14 mouse cellular contexts compared by ENCODE assay signal in genomic region chr1:171463133-171463532, GRCm38 (mm10). TPM values are rescaled to one million over a fixed set of nuclear protein-coding genes. Genes with fewer than 3 reads are reported as not detected.
"Had no signal": no experiment of that assay in that cellular context is flagged by ENCODE, and none has a peak within 500 bp of the region (broad histone marks: within the 10 kb centered on the region; RNA-seq: fewer than 3 reads in every experiment).

No protein-coding gene starts in this region.

- H3K27me3 ChIP-seq: limb, embryonic 15.5 days; liver, embryonic 15.5 days; lung, embryonic 15.5 days; midbrain, embryonic 12.5 days; neural tube, embryonic 15.5 days had no signal

- H3K9ac ChIP-seq: limb, embryonic 15.5 days; liver, embryonic 15.5 days; lung, embryonic 15.5 days; midbrain, embryonic 12.5 days; neural tube, embryonic 15.5 days had no signal

- H3K27ac ChIP-seq: limb, embryonic 15.5 days; liver, embryonic 15.5 days; lung, embryonic 15.5 days; midbrain, embryonic 12.5 days; neural tube, embryonic 15.5 days had no signal

- H3K36me3 ChIP-seq: midbrain, embryonic 12.5 days; neural tube, embryonic 15.5 days had no signal

- DNase-seq: kidney, adult 11 months; kidney, adult 9 months; kidney, postnatal 14 days; lung, postnatal 4 days; thymus, adult 2 months; thymus, postnatal 25 days had no signal

- H3K4me3 ChIP-seq: limb, embryonic 15.5 days; liver, embryonic 15.5 days; lung, embryonic 15.5 days; midbrain, embryonic 12.5 days; myocyte; neural tube, embryonic 15.5 days had no signal

- H3K4me1 ChIP-seq: liver, embryonic 15.5 days had no signal

- H3K4me2 ChIP-seq: limb, embryonic 15.5 days; liver, embryonic 15.5 days; lung, embryonic 15.5 days; midbrain, embryonic 12.5 days; neural tube, embryonic 15.5 days had no signal

- H3K9me3 ChIP-seq: limb, embryonic 15.5 days; liver, embryonic 15.5 days; lung, embryonic 15.5 days; midbrain, embryonic 12.5 days; neural tube, embryonic 15.5 days had no signal

RNA-seq across cellular contexts. Expression of gene Tstd1, which starts 44.5 kb away (rescaled TPM):
- total RNA-seq: megakaryocyte-erythroid progenitor cell, adult 5-6 weeks; midbrain, postnatal 0 days had no signal
